In genomic region chr10:126662765-126663164, GRCm38 (mm10) we compare ENCODE assay signal across 17 mouse cellular contexts.
DNase-seq lines count a peak whose midpoint lies in the region; ATAC-seq lines count a peak whose summit lies in the region.
"Had no signal": no experiment of that assay in that cellular context is flagged by ENCODE, and none has a peak within 500 bp of the region (broad histone marks: within the 10 kb centered on the region; RNA-seq: fewer than 3 reads in every experiment).

No protein-coding gene starts in this region.

- DNase-seq in frontal cortex, postnatal 10 days (ENCODE audit: low spot score in 2 of 2): no peak
- DNase-seq in right cerebral cortex, adult 18-20 months: peak; percentile 8
- no peak for DNase-seq in right cerebral cortex, postnatal 4 days
- DNase-seq in brain, adult 2 months (ENCODE audit: low read depth, low spot score): peak; percentile 27
- DNase-seq: adrenal gland, adult 8-10 months; adrenal gland, postnatal 14 days; cerebellum, adult 11-12 months; cerebellum, adult 2 months; cerebellum, adult 9-10 months; cerebellum, postnatal 25 days; forebrain, postnatal 0 days had no signal

- ATAC-seq in frontal cortex, adult (ENCODE audit: low TSS enrichment): peak; percentile 58; the same call in 1 of the 2 replicates
- ATAC-seq: activated CD4-positive, CD25-positive, alpha-beta regulatory T cell, adult 4 months; CD4-positive, CD25-positive, alpha-beta regulatory T cell, adult 4 months; forebrain, embryonic 13.5 days; forebrain, embryonic 15.5 days; forebrain, postnatal 0 days; Patski had no signal

Comparison
In these comparisons a context has a peak if more than half of its experiments do, and no peak if none do; other contexts are left out.
1. DNase-seq: peak in right cerebral cortex, adult 18-20 months (single experiment) and brain, adult 2 months (single experiment); none in frontal cortex, postnatal 10 days (0 of 2) and right cerebral cortex, postnatal 4 days (single experiment).